Mouse (Mus musculus) CH12.LX (cell line): ENCODE data around the gene Fbxo47. TPM values are rescaled to one million over a fixed set of nuclear protein-coding genes. Genes with fewer than 3 reads are reported as not detected.

Experiments
- DNase-seq: peaks from one replicate; pipeline ENCODE4 v3.0.0-alpha.2; 2013; ENCODE audit errors: extremely low read depth
- H3K27ac ChIP-seq: 2 replicates; pipeline ENCODE4 v1.5.1; 2012; ENCODE audit warnings: low read depth, mild to moderate bottlenecking, control low read depth, moderate library complexity; ENCODE audit not compliant: insufficient read depth
- H3K27me3 ChIP-seq: replicated peaks from 2 replicates; pipeline ENCODE3; 2012; ENCODE audit warnings: inconsistent platforms
- H3K36me3 ChIP-seq, 2 experiments: replicated peaks in 1 of 2; 2 replicates each; pipeline versions ENCODE3 to v1.6.1; 2012; ENCODE audit warnings: inconsistent platforms in 1 of 2, low read length in 1 of 2, mild to moderate bottlenecking in 1 of 2, mixed read lengths in 1 of 2, moderate library complexity in 1 of 2; ENCODE audit not compliant: control insufficient read depth in 1 of 2, insufficient read depth in 1 of 2
- H3K4me1 ChIP-seq, 2 experiments: 2 replicates each; pipeline ENCODE4 v1.6.1; 2012; ENCODE audit warnings: inconsistent platforms in 1 of 2, moderate library complexity in 1 of 2; ENCODE audit not compliant: insufficient read depth in 2 of 2, control insufficient read depth in 1 of 2
- H3K4me2 ChIP-seq: 2 replicates; pipeline ENCODE4 v1.6.1; 2012; ENCODE audit warnings: low read depth, mild to moderate bottlenecking, control low read depth; ENCODE audit not compliant: poor library complexity, insufficient read depth, severe bottlenecking
- H3K4me3 ChIP-seq, 3 experiments: fragments of 150-350 bp in 1 of 3; sonication (generic) in 1 of 3; replicated peaks in 1 of 3; 2 replicates each; pipeline versions ENCODE3 to v1.5.1; 2011 to 2012; ENCODE audit warnings: low read depth in 2 of 3, low read length in 2 of 3, mild to moderate bottlenecking in 2 of 3, moderate library complexity in 2 of 3, control low read depth in 1 of 3, improper control_type of control experiment in 1 of 3, inconsistent platforms in 1 of 3, mixed read lengths in 1 of 3; ENCODE audit not compliant: poor library complexity in 1 of 3
- H3K79me2 ChIP-seq: replicated peaks from 2 replicates; pipeline ENCODE4 v1.6.1; 2012; ENCODE audit warnings: mild to moderate bottlenecking, moderate library complexity; ENCODE audit not compliant: control insufficient read depth, poor library complexity, insufficient read depth, severe bottlenecking; ENCODE audit errors: extremely low read depth
- H3K9ac ChIP-seq: 2 replicates; pipeline ENCODE4 v1.6.1; 2012; ENCODE audit warnings: low read depth, mild to moderate bottlenecking, control low read depth, moderate library complexity; ENCODE audit not compliant: insufficient read depth
- H3K9me3 ChIP-seq: replicated peaks from 2 replicates; pipeline ENCODE3; 2012; ENCODE audit warnings: low read length, inconsistent platforms, mixed read lengths
- BHLHE40 ChIP-seq: IDR thresholded peaks from 2 replicates; pipeline ENCODE4 v1.6.1; 2011; ENCODE audit warnings: mild to moderate bottlenecking, low read depth, low read length, improper control_type of control experiment
- CHD2 ChIP-seq: IDR thresholded peaks from 2 replicates; pipeline ENCODE4 v1.6.1; 2011; ENCODE audit warnings: low read length, improper control_type of control experiment
- CTCF ChIP-seq, 2 experiments: IDR thresholded peaks in 1 of 2; conservative IDR thresholded peaks in 1 of 2; 2 replicates each; pipeline ENCODE4 v1.5.1; 2011 to 2012; ENCODE audit warnings: low read depth in 2 of 2, low read length in 2 of 2, improper control_type of control experiment in 1 of 2, inconsistent platforms in 1 of 2, mild to moderate bottlenecking in 1 of 2, moderate library complexity in 1 of 2
- ELF1 ChIP-seq: IDR thresholded peaks from 2 replicates; pipeline ENCODE4 v1.6.1; 2014; ENCODE audit warnings: low read depth, mild to moderate bottlenecking, inconsistent platforms, low read length, improper control_type of control experiment
- EP300 ChIP-seq: IDR thresholded peaks from 2 replicates; pipeline ENCODE4 v1.6.1; 2011; ENCODE audit warnings: low read length, improper control_type of control experiment
- ETS1 ChIP-seq: conservative IDR thresholded peaks from 2 replicates; pipeline ENCODE4 v1.6.1; 2012; ENCODE audit warnings: low read depth, mild to moderate bottlenecking, inconsistent platforms, low read length, improper control_type of control experiment, moderate library complexity
- IRF4 ChIP-seq: IDR thresholded peaks from 2 replicates; pipeline ENCODE4 v1.6.1; 2014; ENCODE audit warnings: low read depth, mild to moderate bottlenecking, inconsistent platforms, low read length, improper control_type of control experiment
- JUN ChIP-seq: IDR thresholded peaks from 2 replicates; pipeline ENCODE4 v1.6.1; 2011; ENCODE audit warnings: low read depth, mild to moderate bottlenecking, low read length, improper control_type of control experiment, moderate library complexity; ENCODE audit not compliant: insufficient read depth
- JUND ChIP-seq: conservative IDR thresholded peaks from 2 replicates; pipeline ENCODE4 v1.6.1; 2011; ENCODE audit warnings: low read depth, low read length, improper control_type of control experiment
- KAT2A ChIP-seq: IDR thresholded peaks from 2 replicates; pipeline ENCODE4 v1.6.1; 2012; ENCODE audit warnings: low read length, improper control_type of control experiment, inconsistent platforms; ENCODE audit not compliant: insufficient replicate concordance
- MAFK ChIP-seq: IDR thresholded peaks from 2 replicates; pipeline ENCODE4 v1.6.1; 2011; ENCODE audit warnings: low read length, improper control_type of control experiment; ENCODE audit not compliant: insufficient replicate concordance
- MAX ChIP-seq: IDR thresholded peaks from 2 replicates; pipeline ENCODE4 v1.6.1; 2011; ENCODE audit warnings: low read length, improper control_type of control experiment
- MAZ ChIP-seq: IDR thresholded peaks from 2 replicates; pipeline ENCODE4 v1.6.1; 2012; ENCODE audit warnings: low read depth, mild to moderate bottlenecking, inconsistent platforms, low read length, improper control_type of control experiment, moderate library complexity
- MEF2A ChIP-seq: IDR thresholded peaks from 2 replicates; pipeline ENCODE4 v1.6.1; 2014; ENCODE audit warnings: low read depth, mild to moderate bottlenecking, inconsistent platforms, low read length, improper control_type of control experiment, borderline replicate concordance
- MXI1 ChIP-seq: IDR thresholded peaks from 2 replicates; pipeline ENCODE4 v1.6.1; 2011; ENCODE audit warnings: mild to moderate bottlenecking, low read depth, low read length, improper control_type of control experiment
- NRF1 ChIP-seq: IDR thresholded peaks from 2 replicates; pipeline ENCODE4 v1.6.1; 2014; ENCODE audit warnings: low read depth, mild to moderate bottlenecking, inconsistent platforms, low read length, improper control_type of control experiment, moderate library complexity
- PAX5 ChIP-seq: IDR thresholded peaks from 2 replicates; pipeline ENCODE4 v1.6.1; 2012; ENCODE audit warnings: low read length, inconsistent platforms, mixed read lengths
- POLR2A ChIP-seq: IDR thresholded peaks from 2 replicates; pipeline ENCODE4 v1.6.1; 2011; ENCODE audit warnings: low read depth, mild to moderate bottlenecking, improper control_type of control experiment, low read length
- RAD21 ChIP-seq: IDR thresholded peaks from 2 replicates; pipeline ENCODE4 v1.6.1; 2011; ENCODE audit warnings: low read depth, mild to moderate bottlenecking, low read length, improper control_type of control experiment, moderate library complexity
- SIN3A ChIP-seq: IDR thresholded peaks from 2 replicates; pipeline ENCODE4 v1.6.1; 2012; ENCODE audit warnings: low read length, improper control_type of control experiment, inconsistent platforms
- SMC3 ChIP-seq: IDR thresholded peaks from 2 replicates; pipeline ENCODE4 v1.6.1; 2011; ENCODE audit warnings: low read depth, low read length, improper control_type of control experiment
- TBP ChIP-seq: conservative IDR thresholded peaks from 2 replicates; pipeline ENCODE4 v1.6.1; 2011; ENCODE audit warnings: low read depth, low read length, improper control_type of control experiment
- TCF12 ChIP-seq: IDR thresholded peaks from 2 replicates; pipeline ENCODE4 v1.6.1; 2014; ENCODE audit warnings: low read depth, mild to moderate bottlenecking, inconsistent platforms, low read length, improper control_type of control experiment
- USF1 ChIP-seq: IDR thresholded peaks from 2 replicates; pipeline ENCODE4 v1.6.1; 2014; ENCODE audit warnings: low read depth, mild to moderate bottlenecking, inconsistent platforms, low read length, improper control_type of control experiment
- USF2 ChIP-seq: conservative IDR thresholded peaks from 2 replicates; pipeline ENCODE4 v1.6.1; 2011; ENCODE audit warnings: low read depth, low read length, improper control_type of control experiment
- ZC3H11A ChIP-seq: IDR thresholded peaks from 2 replicates; pipeline ENCODE4 v1.6.1; 2012; ENCODE audit warnings: low read depth, mild to moderate bottlenecking, inconsistent platforms, low read length, improper control_type of control experiment
- ZKSCAN1 ChIP-seq: IDR thresholded peaks from 2 replicates; pipeline ENCODE4 v1.6.1; 2012; ENCODE audit warnings: low read depth, inconsistent platforms, low read length, improper control_type of control experiment, borderline replicate concordance
- ZNF384 ChIP-seq: IDR thresholded peaks from 2 replicates; pipeline ENCODE4 v1.6.1; 2012; ENCODE audit warnings: low read depth, low read length, improper control_type of control experiment, inconsistent platforms
- dilution Hi-C: fragments of 300-500 bp; cut with MboI; formaldehyde crosslinking; loops from 2 replicates; pipeline ENCODE4 v1.14.3; 2020; ENCODE audit warnings: low sequenced_read_pairs; ENCODE audit not compliant: extremely low pct_unique_long_range_greater_than_20kb, extremely low pct_ligation_motif_present
- in situ Hi-C: fragments of 300-500 bp; cut with MboI; formaldehyde crosslinking; loops from 3 replicates; pipeline ENCODE4 v1.14.3; 2019; ENCODE audit warnings: low sequenced_read_pairs, low pct_ligation_motif_present, low pct_unique_long_range_greater_than_20kb, mixed read lengths
- polyA plus RNA-seq: library from polyadenylated mRNA; unstranded; fragments of >175 nt; gene quantifications from 2 replicates; pipeline ENCODE4 v1.2.1, GENCODE M21; 2012; ENCODE audit warnings: low read depth; ENCODE audit not compliant: insufficient read length
- total RNA-seq, 2 experiments: library from RNA; depleted of rRNA; stranded (reverse); fragments of 300-350 nt in 1 of 2; fragments of >200 nt in 1 of 2; gene quantifications; 2 replicates each; pipeline ENCODE4 v1.2.3; 2012 to 2014

Fbxo47 gene
- total and polyA plus RNA-seq, 3 experiments = 1.1 to 3.0 (median 2.0) TPM

DNA sequence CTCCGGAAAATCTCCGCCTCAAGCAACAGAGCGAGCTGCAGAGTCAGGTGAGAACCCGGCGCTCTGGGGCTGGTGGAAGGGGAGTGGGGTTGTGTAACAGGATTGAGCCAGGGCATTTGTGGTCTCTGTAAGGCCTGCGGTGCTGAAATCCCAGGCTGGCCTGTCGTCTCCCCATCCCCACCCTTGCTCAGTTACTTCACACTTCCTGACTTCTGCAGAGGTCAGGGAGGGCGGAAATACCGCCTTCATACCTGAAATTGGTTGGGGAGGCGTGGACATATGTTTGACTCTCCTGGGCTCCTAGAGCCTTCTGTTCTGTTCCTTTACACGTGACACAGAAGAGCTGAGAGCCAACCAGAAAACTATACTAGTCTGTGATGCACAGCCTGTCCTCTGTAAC lies 68.2 kb downstream of the Fbxo47 start:
- dilution Hi-C loops = no loop called here
- no peak overlapping the region for H3K4me2 ChIP-seq

DNA sequence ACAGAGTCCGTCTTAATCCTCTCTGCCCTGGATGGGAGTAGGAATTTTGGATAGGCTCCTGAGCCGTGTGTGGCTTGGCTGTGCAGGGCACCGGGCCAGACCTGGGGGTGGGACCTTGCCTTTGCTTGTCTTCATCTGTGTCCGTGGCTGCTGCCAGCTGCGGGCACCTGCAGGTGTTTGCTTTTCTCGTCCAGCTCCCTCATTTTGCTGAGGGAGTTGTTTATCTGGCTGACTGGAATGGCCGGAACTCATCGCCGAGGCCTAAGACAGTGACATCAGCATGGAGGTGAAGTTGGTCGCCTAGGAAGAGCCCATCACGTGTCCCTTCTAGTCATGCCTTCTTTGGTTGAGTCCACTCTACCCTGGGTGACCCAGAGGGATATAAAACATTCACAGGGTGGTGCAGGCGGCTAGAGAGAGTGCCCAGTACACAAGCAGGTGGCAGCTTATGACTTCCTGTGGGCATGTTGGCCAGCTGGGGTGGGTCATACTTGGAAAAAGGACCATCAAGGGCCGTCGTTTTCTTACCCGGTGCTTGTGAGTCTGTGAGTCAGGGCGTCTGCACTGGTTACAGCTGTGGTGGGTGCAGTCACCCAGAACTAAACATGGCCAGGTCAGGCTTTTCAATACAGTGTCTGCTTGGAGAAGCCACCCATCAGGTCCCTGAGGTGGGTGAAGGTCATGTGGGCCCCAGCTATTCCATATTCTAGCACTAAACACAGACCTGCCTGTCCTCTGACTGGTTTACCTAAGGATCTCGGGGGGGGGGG lies 70.0 kb downstream of the Fbxo47 start:
- H3K9me3 ChIP-seq = no peaks in the 10 kb centered on the region
- TF ChIP-seq SIN3A (no peak), CTCF (conservative IDR thresholded peaks at IDR 0.05 in 1 of 2, IDR thresholded peaks at IDR 0.05 in 1 of 2; ENCODE audit: low read depth in 2 of 2, low read length in 2 of 2) (no peak), RAD21 (no peak), ZNF384 (no peak), ETS1 (no peak), JUN (no peak), EP300 (no peak), JUND (no peak), IRF4 (no peak), PAX5 (no peak), MAZ (no peak), ZKSCAN1 (no peak), USF1 (no peak), USF2 (no peak), ZC3H11A (no peak), CHD2 (no peak)
- TF ChIP-seq, all 38 proteins: peak for 0
- no peak overlapping the region for H3K9ac ChIP-seq
- H3K27ac ChIP-seq = no peak overlapping the region
- DNase-seq = no peak
- peaks cover 0 to 82% of the 10 kb centered on the region in 2 experiments for H3K36me3 ChIP-seq
- no peak overlapping the region for H3K4me3 ChIP-seq
- H3K4me2 ChIP-seq = no peak overlapping the region
- dilution Hi-C loops = no loop called here
- in situ Hi-C loops = no loop called here
- no peaks in the 10 kb centered on the region for H3K79me2 ChIP-seq
- no peaks in the 10 kb centered on the region for H3K27me3 ChIP-seq
- peaks cover 10 to 70% of the 10 kb centered on the region in 2 experiments for H3K4me1 ChIP-seq

More for the DNA sequence above, 68.2 kb downstream of the Fbxo47 start:
- no peak overlapping the region for H3K4me3 ChIP-seq
- H3K79me2 ChIP-seq = no peaks in the 10 kb centered on the region
- H3K27ac ChIP-seq = no peak overlapping the region
- no peaks in the 10 kb centered on the region for H3K9me3 ChIP-seq
- in situ Hi-C loops = no loop called here
- peaks cover 0 to 79% of the 10 kb centered on the region in 2 experiments for H3K36me3 ChIP-seq
- H3K4me1 ChIP-seq = peaks cover 9 to 69% of the 10 kb centered on the region in 2 experiments
- DNase-seq = no peak
- no peak for TF ChIP-seq MXI1
- no peak for TF ChIP-seq RAD21
- TF ChIP-seq POLR2A = no peak
- no peak for TF ChIP-seq KAT2A
- TF ChIP-seq USF1 = no peak
- TF ChIP-seq MAZ = no peak
- no peak for TF ChIP-seq MAX
- no peak for TF ChIP-seq JUND
- TF ChIP-seq SIN3A = no peak
- no peak for TF ChIP-seq MAFK
- no peak for TF ChIP-seq NRF1
- no peak for TF ChIP-seq EP300
- TF ChIP-seq IRF4 = no peak
- TF ChIP-seq TCF12 = no peak
- no peak for TF ChIP-seq BHLHE40
- TF ChIP-seq SMC3 = no peak
- TF ChIP-seq TBP = no peak
- no peak for TF ChIP-seq MEF2A
- no peak for TF ChIP-seq JUN
- TF ChIP-seq ELF1 = no peak
- H3K9ac ChIP-seq = no peak overlapping the region
- no peaks in the 10 kb centered on the region for H3K27me3 ChIP-seq
